Mouse (Mus musculus) forebrain, postnatal 0 days (tissue): ENCODE measurements at regions not wholly inside any gene's neighbourhood (a gene's known extent, or its start where the extent isn't known, plus 50 kb on each side); places are given as distances from the start of the nearest gene placed in this dataset.
"Not testable (repeated sequence)": the region's sequence is repeated elsewhere in the genome, so short reads cannot be mapped to it uniquely, and the experiment has no call there.

ENCODE experiments used
- ATAC-seq: fragments of 200-750 bp; cut with Nextera tagmentation; 2 replicates; pipeline ENCODE4 v1.8.0; 2017; ENCODE audit warnings: mild to moderate bottlenecking, moderate library complexity
- DNase-seq: peaks from one replicate; pipeline ENCODE4 v3.0.0-alpha.2; 2015
- H3K27ac ChIP-seq: fragments of 300-500 bp; sonication (generic); 2 replicates; pipeline ENCODE4 v1.5.1; 2014; ENCODE audit warnings: low read depth, mild to moderate bottlenecking, antibody characterized with exemption, low read length, moderate library complexity, mixed read lengths
- H3K27me3 ChIP-seq: fragments of 300-500 bp; sonication (generic); 2 replicates; pipeline ENCODE4 v1.6.1; 2014; ENCODE audit warnings: mild to moderate bottlenecking, low read length, mixed read lengths; ENCODE audit not compliant: insufficient read depth
- H3K36me3 ChIP-seq: fragments of 300-500 bp; sonication (generic); 2 replicates; pipeline ENCODE4 v1.6.1; 2014; ENCODE audit warnings: mild to moderate bottlenecking, moderate library complexity; ENCODE audit not compliant: insufficient read depth
- H3K4me1 ChIP-seq: fragments of 300-500 bp; sonication (generic); 2 replicates; pipeline ENCODE4 v1.6.1; 2014; ENCODE audit warnings: antibody characterized with exemption; ENCODE audit not compliant: insufficient read depth
- H3K4me2 ChIP-seq: fragments of 300-500 bp; sonication (generic); 2 replicates; pipeline ENCODE4 v1.6.1; 2014; ENCODE audit warnings: low read depth, mild to moderate bottlenecking, moderate library complexity
- H3K4me3 ChIP-seq: fragments of 300-500 bp; sonication (generic); 2 replicates; pipeline ENCODE4 v1.5.1; 2014; ENCODE audit warnings: low read depth, low read length, mixed read lengths
- H3K9ac ChIP-seq: fragments of 300-500 bp; sonication (generic); 2 replicates; pipeline ENCODE4 v1.6.1; 2014; ENCODE audit warnings: mild to moderate bottlenecking
- H3K9me3 ChIP-seq: fragments of 300-500 bp; sonication (generic); 2 replicates; pipeline ENCODE4 v1.6.1; 2016; ENCODE audit warnings: low read length
- CTCF ChIP-seq: sonication (generic); IDR thresholded peaks from 2 replicates; pipeline ENCODE4 v1.5.1; 2016; ENCODE audit warnings: antibody characterized with exemption, control low read depth, low read depth
- WGBS: fragments of 180-500 bp; shearing (Covaris S2); extraction: QIAGEN DNeasy Blood & Tissue Kit; methylation state at CpG from one replicate; pipeline ENCODE4 v1.1.7; 2014; 5-methylcytosine and 5-hydroxymethylcytosine counted together

DNA sequence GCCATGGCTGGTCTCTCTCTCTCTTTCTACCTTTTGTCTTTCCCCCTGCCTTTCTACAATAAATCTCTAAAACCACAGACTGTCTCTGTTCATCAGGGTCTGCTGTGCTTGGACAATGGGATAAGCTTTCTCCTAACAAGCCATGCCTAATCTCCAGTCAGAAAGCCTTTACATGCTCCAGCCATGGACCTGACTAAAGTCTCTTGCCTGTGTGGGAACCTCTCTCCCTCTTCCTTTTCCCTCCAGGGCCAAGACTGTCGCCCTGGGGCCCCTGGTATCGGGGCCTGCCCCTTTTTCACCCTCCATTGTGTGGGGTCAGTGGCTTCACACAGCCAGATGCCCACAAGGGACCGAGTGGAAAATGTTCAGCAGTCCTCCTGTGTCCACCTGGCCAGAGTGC is 1151.3 kb upstream of the Prmt6 start:
- H3K4me1 ChIP-seq, result no peaks in the 10 kb centered on the region
- H3K4me3 ChIP-seq, result no peak overlapping the region
- H3K9ac ChIP-seq, result no peak overlapping the region
- no peak for ATAC-seq
- no peaks in the 10 kb centered on the region for H3K9me3 ChIP-seq
- no peaks in the 10 kb centered on the region for H3K27me3 ChIP-seq
- DNase-seq, result no peak
- no peaks in the 10 kb centered on the region for H3K36me3 ChIP-seq
- no peak overlapping the region for H3K4me2 ChIP-seq
- 42% methylated on average over 3 of the region's 3 CpGs for WGBS
- no peak overlapping the region for H3K27ac ChIP-seq
- TF ChIP-seq CTCF, result no peak

DNA sequence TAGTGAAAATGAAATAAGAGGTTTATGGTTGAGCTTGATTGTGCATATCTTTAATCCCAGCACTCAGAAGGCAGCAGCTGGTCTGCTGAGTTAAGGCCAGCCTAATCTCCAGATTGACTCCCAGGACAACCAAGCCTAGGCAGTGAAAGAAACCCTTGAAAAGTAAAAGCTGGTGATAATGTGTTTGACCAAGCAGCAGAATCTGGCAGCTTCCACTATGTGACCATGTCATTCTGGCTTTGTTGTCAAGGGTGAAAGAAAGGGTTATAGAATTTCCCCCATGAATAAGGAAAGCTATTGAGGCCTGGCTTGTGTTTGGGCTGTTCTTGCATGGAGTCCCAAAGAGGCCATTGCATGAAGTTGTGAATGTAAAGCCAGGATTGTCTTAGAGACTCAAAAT is 1142.3 kb upstream of the Prmt6 start:
- no peak overlapping the region for H3K9ac ChIP-seq
- DNase-seq (peak; percentile 25), ATAC-seq (peak; percentile 53)
- H3K27ac ChIP-seq, result no peak overlapping the region
- no peaks in the 10 kb centered on the region for H3K36me3 ChIP-seq
- H3K4me2 ChIP-seq, result no peak overlapping the region
- TF ChIP-seq CTCF, result no peak
- H3K4me1 ChIP-seq, result no peaks in the 10 kb centered on the region
- no peaks in the 10 kb centered on the region for H3K27me3 ChIP-seq
- no peak overlapping the region for H3K4me3 ChIP-seq
- H3K9me3 ChIP-seq, result no peaks in the 10 kb centered on the region

DNA sequence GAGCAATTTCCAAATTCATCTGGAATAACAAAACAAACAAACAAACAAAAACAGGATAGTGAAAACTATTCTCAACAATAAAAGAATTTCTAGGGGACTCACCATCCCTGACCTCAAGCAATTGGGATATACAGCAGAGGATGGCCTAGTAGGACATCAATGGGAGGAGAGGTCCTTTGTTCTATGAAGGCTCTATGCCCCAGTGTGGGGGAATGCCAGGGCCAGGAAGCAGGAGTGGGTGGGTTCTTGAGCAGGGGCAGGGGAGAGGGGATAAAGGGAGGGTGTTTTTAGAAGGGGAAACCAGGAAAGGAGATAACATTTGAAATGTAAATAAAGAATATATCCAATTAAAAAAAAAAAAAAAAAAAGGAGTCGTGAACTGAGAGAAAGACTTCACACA is 1141.9 kb upstream of the Prmt6 start:
- WGBS, result 6% methylated on average over 1 of the region's 1 CpGs

DNA sequence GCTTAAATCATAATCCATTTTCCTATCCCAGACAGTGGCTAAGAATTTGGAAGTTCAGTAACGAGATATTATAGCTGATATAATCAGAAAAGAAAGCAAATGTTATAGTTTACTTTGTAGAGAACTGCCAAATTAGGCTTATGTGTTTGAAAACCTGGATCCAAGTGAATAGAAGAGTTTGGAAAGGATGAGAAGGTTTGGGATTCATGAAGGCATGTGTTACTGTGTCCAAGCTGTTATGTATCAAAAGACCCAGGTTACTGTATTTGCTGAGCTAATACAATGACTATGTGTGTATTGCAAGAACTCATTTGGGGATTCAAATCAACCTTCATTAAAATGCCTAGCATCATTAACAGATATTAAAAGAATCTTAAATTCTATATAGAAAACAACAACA is 1135.9 kb upstream of the Prmt6 start:
- H3K4me2 ChIP-seq, result no peak overlapping the region
- H3K36me3 ChIP-seq, result no peaks in the 10 kb centered on the region
- no peaks in the 10 kb centered on the region for H3K27me3 ChIP-seq
- no peak for TF ChIP-seq CTCF
- H3K27ac ChIP-seq, result no peak overlapping the region
- no peaks in the 10 kb centered on the region for H3K4me1 ChIP-seq
- DNase-seq (peak; percentile 6), ATAC-seq (peak; percentile 42; the same call in 1 of the 2 replicates)
- H3K9me3 ChIP-seq, result no peaks in the 10 kb centered on the region
- WGBS, result 46% methylated on average over 1 of the region's 1 CpGs
- H3K4me3 ChIP-seq, result no peak overlapping the region
- no peak overlapping the region for H3K9ac ChIP-seq

More for the DNA sequence above, 1141.9 kb upstream of the Prmt6 start:
- not testable (repeated sequence) for H3K36me3 ChIP-seq, H3K4me2 ChIP-seq, H3K4me1 ChIP-seq, H3K9ac ChIP-seq, H3K9me3 ChIP-seq, ATAC-seq, H3K27me3 ChIP-seq, H3K4me3 ChIP-seq, DNase-seq, H3K27ac ChIP-seq

DNA sequence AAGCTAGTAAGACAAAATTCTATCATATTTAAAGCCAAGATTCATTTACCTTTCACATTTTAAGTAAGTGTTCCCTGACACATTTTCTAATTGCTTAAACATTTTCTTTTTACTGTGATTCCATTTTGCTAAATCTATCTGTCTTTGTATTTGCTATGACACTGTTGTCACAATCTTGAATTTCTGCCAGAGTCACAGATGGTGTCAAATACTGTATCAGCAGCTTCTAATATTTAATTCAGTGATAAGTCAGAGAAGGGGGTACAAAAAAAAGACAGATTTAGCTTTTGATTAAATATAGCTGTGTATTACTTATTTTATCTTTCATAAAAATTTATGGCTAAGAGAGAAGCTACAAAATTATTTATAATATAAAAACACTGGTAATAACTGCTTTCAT is 1135.5 kb upstream of the Prmt6 start:
- TF ChIP-seq CTCF, result no peak
- DNase-seq, result peak; percentile 83
- peak; percentile 79 for ATAC-seq

DNA sequence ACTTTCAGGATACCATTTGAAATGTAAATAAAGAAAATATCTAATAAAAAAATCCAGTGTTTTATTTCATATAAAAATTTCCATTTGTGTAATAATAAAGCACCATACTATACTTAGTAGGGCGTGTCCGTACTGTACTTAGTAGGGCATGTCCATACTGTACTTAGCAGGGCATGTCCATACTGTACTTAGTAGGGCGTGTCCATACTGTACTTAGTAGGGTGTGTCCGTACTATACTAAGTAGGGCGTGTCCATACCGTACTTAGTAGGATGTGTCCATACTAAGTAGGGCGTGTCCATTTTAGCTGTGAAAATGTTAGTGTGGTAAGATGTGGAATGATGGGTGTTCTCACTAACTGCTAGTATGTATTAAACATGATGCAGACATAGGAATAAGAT is 1134.8 kb upstream of the Prmt6 start:
- ATAC-seq (no peak), DNase-seq (no peak)
- H3K27me3 ChIP-seq, result no peaks in the 10 kb centered on the region
- H3K4me3 ChIP-seq, result no peak overlapping the region
- no peak overlapping the region for H3K27ac ChIP-seq
- TF ChIP-seq CTCF, result no peak
- no peaks in the 10 kb centered on the region for H3K9me3 ChIP-seq
- H3K4me2 ChIP-seq, result no peak overlapping the region
- 97% methylated on average over 7 of the region's 7 CpGs for WGBS
- H3K9ac ChIP-seq, result no peak overlapping the region
- H3K36me3 ChIP-seq, result no peaks in the 10 kb centered on the region
- no peaks in the 10 kb centered on the region for H3K4me1 ChIP-seq

More for the DNA sequence above, 1135.5 kb upstream of the Prmt6 start:
- Histone ChIP-seq H3K27me3 (no peaks in the 10 kb centered on the region), H3K27ac (no peak overlapping the region), H3K4me1 (no peaks in the 10 kb centered on the region), H3K36me3 (no peaks in the 10 kb centered on the region), H3K4me3 (no peak overlapping the region), H3K4me2 (no peak overlapping the region), H3K9me3 (no peaks in the 10 kb centered on the region), H3K9ac (no peak overlapping the region)

DNA sequence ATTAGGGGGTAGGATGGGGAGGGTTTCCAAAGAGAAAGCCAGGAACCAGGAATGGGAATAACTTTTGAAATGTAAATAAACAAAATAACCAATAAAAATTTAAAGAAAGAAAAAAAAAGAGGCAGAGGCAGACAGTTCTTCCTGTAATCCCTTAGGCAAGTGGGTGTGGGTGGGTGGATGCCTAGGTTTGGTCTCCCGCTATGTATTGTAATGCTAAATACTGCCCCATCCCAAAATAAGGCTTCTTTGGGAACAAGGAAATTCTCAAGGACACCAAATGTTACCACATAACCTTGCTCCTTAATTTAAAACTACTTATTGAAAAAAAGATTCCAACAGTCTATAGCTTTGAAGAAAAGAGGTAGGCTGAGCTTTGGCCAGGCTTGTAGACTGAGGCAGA is 1120.5 kb upstream of the Prmt6 start:
- Histone ChIP-seq H3K9ac (no peak overlapping the region), H3K9me3 (no peaks in the 10 kb centered on the region), H3K27ac (no peak overlapping the region), H3K36me3 (no peaks in the 10 kb centered on the region), H3K4me1 (no peaks in the 10 kb centered on the region), H3K27me3 (no peaks in the 10 kb centered on the region), H3K4me3 (no peak overlapping the region), H3K4me2 (no peak overlapping the region)
- DNase-seq (no peak), ATAC-seq (no peak)
- 80% methylated on average over 1 of the region's 1 CpGs for WGBS
- no peak for TF ChIP-seq CTCF

DNA sequence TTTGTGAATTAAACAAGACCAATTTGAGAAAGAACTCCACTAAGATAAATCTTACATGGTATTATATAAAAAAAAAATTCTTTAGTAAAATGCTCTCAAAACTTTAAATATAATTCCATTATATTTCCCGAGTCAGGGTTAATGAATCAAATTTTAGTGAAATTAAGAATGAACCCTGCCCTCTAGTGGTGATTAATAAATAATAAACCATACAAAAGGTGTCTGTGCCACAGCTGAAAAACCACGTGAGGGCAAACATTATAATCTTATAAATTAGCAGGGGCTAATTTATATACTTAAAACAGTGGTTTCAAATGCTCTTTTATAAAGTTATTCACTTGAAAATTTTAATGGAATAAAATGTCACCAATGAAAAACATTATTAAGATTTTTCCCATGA is 1087.4 kb upstream of the Prmt6 start:
- Histone ChIP-seq H3K9ac (no peak overlapping the region), H3K27ac (no peak overlapping the region), H3K36me3 (no peaks in the 10 kb centered on the region), H3K27me3 (no peaks in the 10 kb centered on the region), H3K9me3 (no peaks in the 10 kb centered on the region), H3K4me2 (no peak overlapping the region), H3K4me3 (no peak overlapping the region), H3K4me1 (no peaks in the 10 kb centered on the region)
- WGBS, result 26% methylated on average over 2 of the region's 2 CpGs
- DNase-seq (peak; percentile 2), ATAC-seq (no peak)
- 0 out of 2 replicates have a peak, but pooled peaks have one; percentile 11 for TF ChIP-seq CTCF
